Mouse (Mus musculus) hindbrain, embryonic 12.5 days (tissue): ENCODE results near the gene Sox5. TPM values are rescaled to one million over a fixed set of nuclear protein-coding genes. Genes with fewer than 3 reads are reported as not detected.

Experiments used
- ATAC-seq: fragments of 200-750 bp; cut with Nextera tagmentation; 2 replicates; pipeline ENCODE4 v1.8.0; 2017; ENCODE audit warnings: moderate TSS enrichment; ENCODE audit not compliant: low FRiP score
- H3K27ac ChIP-seq: fragments of 300-500 bp; sonication (generic); 2 replicates; pipeline ENCODE4 v1.5.1; 2016; ENCODE audit warnings: mild to moderate bottlenecking
- H3K27me3 ChIP-seq: fragments of 300-500 bp; sonication (generic); 2 replicates; pipeline ENCODE4 v1.6.1; 2016; ENCODE audit warnings: mild to moderate bottlenecking
- H3K36me3 ChIP-seq: fragments of 300-500 bp; sonication (generic); 2 replicates; pipeline ENCODE4 v1.6.1; 2016; ENCODE audit warnings: mild to moderate bottlenecking
- H3K4me1 ChIP-seq: fragments of 300-500 bp; sonication (generic); 2 replicates; pipeline ENCODE4 v1.6.1; 2016
- H3K4me2 ChIP-seq: fragments of 300-500 bp; sonication (generic); replicated peaks from 2 replicates; pipeline ENCODE4 v1.6.1; 2016; ENCODE audit warnings: mild to moderate bottlenecking
- H3K4me3 ChIP-seq: fragments of 300-500 bp; sonication (generic); 2 replicates; pipeline ENCODE4 v1.5.1; 2016; ENCODE audit warnings: mild to moderate bottlenecking
- H3K9ac ChIP-seq: fragments of 300-500 bp; sonication (generic); 2 replicates; pipeline ENCODE4 v1.6.1; 2016; ENCODE audit warnings: mild to moderate bottlenecking, moderate library complexity
- H3K9me3 ChIP-seq: fragments of 300-500 bp; sonication (generic); replicated peaks from 2 replicates; pipeline ENCODE4 v1.6.1; 2016; ENCODE audit warnings: mild to moderate bottlenecking
- WGBS: fragments of 180-500 bp; shearing (Covaris S2); methylation state at CpG from one replicate; pipeline ENCODE4 v1.1.7; 2016; 5-methylcytosine and 5-hydroxymethylcytosine counted together
- polyA plus RNA-seq: library from polyadenylated mRNA; unstranded; fragments of >200 nt; fragmentation: Nextera tagmentation; extraction: Ambion mirVana; gene quantifications from 2 replicates; pipeline ENCODE4 v1.2.1, GENCODE M21; 2016

The Sox5 gene
- polyA plus RNA-seq, 1 experiment from 2014 or later: 49.1 TPM

DNA sequence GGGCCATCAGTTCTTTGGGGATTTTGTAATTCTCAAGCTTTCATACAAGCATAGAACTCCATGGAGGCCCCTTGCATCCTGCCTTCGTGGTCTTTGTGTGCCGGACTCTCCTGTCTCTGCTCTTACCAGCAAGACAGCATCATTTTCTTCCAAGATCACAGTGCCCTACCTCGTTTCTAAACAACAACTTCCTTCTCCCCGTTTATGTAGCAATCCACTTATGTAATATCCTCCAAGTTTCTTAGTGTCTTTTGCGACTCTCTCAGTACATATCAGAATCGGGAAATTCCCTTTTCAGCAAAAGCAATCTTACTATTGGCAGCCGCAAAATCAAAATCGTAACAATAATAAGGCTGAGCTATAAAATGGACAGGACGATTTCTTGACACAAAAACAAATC lies 324.3 kb downstream of the Sox5 start:
- Histone ChIP-seq H3K9ac (no peak overlapping the region), H3K27ac (no peak overlapping the region), H3K36me3 (no peaks in the 10 kb centered on the region), H3K4me1 (peaks cover 17% of the 10 kb centered on the region), H3K27me3 (0 out of 2 replicates have a peak, but pooled peaks cover 3% of the 10 kb centered on the region), H3K4me2 (no peak overlapping the region), H3K4me3 (no peak overlapping the region), H3K9me3 (no peaks in the 10 kb centered on the region)
- ATAC-seq: no peak
- WGBS: 91% methylated on average over 9 of the region's 9 CpGs

DNA sequence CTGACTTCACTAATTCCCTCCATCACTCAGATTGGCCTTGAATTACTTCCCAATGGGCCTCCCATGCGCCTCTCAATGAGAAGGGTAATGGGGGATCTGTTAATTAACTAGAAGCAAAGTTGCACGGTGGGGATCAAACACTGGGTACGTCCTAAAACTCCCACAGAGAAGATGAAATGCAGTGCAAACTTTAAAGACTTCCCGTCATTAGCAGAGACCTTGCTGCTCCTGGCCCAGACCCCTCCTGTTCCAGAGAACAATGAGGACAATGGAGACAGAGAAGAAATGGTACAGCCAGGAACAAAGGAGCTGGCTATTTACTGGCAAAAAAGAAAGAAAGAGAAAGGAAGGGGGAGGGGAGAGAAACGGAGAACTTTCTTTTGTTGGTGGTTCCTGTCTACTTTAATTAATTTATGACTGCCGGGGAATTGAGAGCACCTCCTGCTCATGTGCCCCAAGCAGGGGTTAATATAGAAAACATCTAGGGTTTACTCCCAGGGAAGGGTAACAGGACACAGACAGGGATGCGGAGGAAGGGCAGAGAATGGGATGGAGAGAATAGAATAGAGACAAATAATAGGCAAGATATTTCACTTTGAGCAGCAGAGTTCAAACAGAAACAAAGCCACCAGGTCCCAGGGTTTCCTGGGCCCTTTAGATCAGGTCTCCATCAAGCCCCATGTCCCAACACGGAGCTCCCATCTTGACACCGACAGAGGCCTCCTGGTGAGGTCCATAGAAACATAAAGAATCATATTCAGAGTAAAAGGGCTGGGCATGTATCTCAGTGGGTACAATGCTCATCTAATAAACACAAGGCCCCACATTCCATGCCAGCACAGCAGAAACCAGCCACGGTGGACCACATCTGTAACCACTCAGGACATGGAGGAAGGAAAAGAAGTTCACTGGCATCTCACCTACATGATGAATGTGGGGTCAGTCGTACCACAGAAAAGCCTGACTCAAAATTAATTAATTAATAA lies 327.2 kb downstream of the Sox5 start:
- H3K4me2 ChIP-seq: peak overlapping the region; percentile 27

DNA sequence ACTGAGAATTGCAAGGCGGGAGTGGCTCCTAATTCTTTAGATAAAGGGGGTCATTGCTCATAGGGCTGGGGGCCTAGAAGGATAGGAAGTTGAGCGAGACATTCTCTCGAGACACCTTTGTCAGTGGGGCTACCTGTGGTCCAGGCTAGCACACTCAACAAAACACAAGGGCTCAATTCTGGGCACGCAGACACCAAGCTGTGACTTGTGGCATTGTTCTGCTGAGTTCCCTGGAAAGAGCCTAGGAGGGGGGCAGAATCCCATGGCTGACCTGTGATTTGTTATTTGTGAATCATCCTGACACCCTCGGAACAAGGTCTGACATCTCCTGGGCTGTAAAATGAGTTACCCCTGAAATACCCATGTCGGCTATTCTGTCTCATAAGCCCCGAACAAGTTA lies 328.2 kb downstream of the Sox5 start:
- Histone ChIP-seq H3K4me2 (no peak overlapping the region), H3K9ac (no peak overlapping the region), H3K27ac (no peak overlapping the region), H3K4me3 (no peak overlapping the region), H3K9me3 (no peaks in the 10 kb centered on the region), H3K27me3 (0 out of 2 replicates have a peak, but pooled peaks cover 3% of the 10 kb centered on the region), H3K36me3 (no peaks in the 10 kb centered on the region), H3K4me1 (peaks cover 14% of the 10 kb centered on the region)
- 0 out of 2 replicates have a peak, but pooled peaks have one; percentile 9 for ATAC-seq
- WGBS: 26% methylated on average over 7 of the region's 7 CpGs

More for the DNA sequence above, 327.2 kb downstream of the Sox5 start:
- ATAC-seq: no peak
- Histone ChIP-seq H3K4me1 (peaks cover 14% of the 10 kb centered on the region), H3K27ac (no peak overlapping the region), H3K9me3 (no peaks in the 10 kb centered on the region), H3K27me3 (0 out of 2 replicates have a peak, but pooled peaks cover 3% of the 10 kb centered on the region), H3K4me3 (no peak overlapping the region), H3K9ac (no peak overlapping the region), H3K36me3 (no peaks in the 10 kb centered on the region)
- 20% methylated on average over 11 of the region's 11 CpGs for WGBS

DNA sequence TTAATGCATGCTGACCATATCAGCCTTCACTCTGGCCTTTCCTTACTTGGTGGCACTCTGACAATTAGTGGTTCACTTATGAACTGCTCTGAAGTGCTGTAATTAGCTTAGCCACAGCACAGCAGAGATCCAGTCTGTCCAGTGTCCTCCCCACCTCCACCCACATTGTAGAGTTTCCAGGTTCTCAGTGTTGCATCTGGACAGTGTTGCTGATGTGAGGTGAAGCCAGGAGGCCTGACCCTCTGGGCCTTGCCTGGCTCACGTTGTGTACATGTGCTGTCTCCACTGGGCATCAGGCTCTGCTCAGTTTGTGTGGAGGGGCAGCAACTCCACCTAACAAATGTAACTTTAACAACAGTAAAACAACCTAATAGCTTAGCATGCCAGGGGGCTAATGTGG lies 328.6 kb downstream of the Sox5 start:
- 0 out of 2 replicates have a peak, but pooled peaks cover 3% of the 10 kb centered on the region for H3K27me3 ChIP-seq
- peaks cover 14% of the 10 kb centered on the region for H3K4me1 ChIP-seq
- H3K27ac ChIP-seq: no peak overlapping the region
- H3K4me2 ChIP-seq: no peak overlapping the region
- H3K4me3 ChIP-seq: no peak overlapping the region
- no peak overlapping the region for H3K9ac ChIP-seq
- no peaks in the 10 kb centered on the region for H3K36me3 ChIP-seq
- WGBS: 25% methylated on average over 1 of the region's 1 CpGs
- H3K9me3 ChIP-seq: no peaks in the 10 kb centered on the region
- ATAC-seq: peak; percentile 34; the same call in 1 of the 2 replicates

DNA sequence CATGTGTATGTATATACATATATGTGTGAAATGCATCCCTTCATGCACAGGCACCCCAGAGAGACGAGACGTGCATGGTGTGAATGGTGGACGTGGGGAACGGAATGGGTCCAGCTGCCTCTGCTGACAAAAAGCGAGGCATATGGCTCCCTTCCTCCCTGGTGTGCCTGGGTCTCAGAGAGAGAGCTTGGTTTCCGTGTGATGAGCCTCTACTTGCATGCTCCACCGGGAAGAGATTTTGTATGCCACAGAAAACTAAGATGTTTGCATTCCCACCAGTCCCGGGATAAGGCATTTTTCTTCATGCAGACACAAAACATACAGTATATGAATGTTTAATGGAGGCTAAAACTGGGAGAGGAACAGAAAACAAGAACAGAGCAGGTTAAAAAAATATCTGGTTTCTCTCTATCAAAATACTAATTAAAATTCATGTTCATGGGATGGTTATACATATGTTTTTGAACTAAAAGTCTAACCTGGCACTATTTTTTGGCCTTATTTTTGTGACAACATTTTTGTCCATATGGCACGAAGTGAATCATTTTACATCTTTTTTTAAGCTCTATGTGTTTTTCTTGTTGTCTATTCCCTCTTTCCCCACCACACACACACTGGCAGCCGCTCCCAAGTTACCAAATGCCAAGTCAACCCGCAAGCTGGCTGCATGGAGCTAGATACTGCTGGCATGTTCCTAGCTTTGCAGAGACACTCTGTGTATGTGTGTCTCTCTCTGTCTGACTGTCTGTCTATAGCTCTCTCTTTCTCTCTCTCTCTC lies 329.4 kb downstream of the Sox5 start:
- Histone ChIP-seq H3K4me1 (peaks cover 14% of the 10 kb centered on the region), H3K36me3 (no peaks in the 10 kb centered on the region), H3K27me3 (0 out of 2 replicates have a peak, but pooled peaks cover 3% of the 10 kb centered on the region), H3K4me3 (no peak overlapping the region), H3K27ac (no peak overlapping the region), H3K9me3 (no peaks in the 10 kb centered on the region), H3K4me2 (no peak overlapping the region), H3K9ac (no peak overlapping the region)
- WGBS: 70% methylated on average over 11 of the region's 11 CpGs
- no peak for ATAC-seq

DNA sequence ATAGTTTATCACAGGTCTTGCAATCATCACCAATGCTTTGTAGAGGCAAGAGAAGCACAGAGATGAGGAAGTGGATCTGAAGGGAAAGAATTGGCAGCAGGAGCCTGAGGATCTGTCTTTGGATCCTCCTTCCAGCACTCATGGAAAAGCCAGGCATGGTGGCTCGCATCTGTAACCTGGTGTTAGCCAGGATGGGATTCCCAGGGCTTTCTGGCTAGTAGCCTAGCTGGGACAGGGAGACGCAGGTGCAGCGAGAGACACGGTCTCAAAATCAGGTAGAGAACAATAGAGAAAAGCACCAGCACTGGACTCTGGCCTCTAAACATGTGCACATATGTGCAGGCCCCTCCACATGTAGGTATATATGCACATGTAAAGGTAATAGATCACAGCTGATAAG lies 330.1 kb downstream of the Sox5 start:
- no peak overlapping the region for H3K9ac ChIP-seq
- 87% methylated on average over 4 of the region's 4 CpGs for WGBS
- ATAC-seq: no peak
- peaks cover 14% of the 10 kb centered on the region for H3K4me1 ChIP-seq
- H3K36me3 ChIP-seq: no peaks in the 10 kb centered on the region
- no peak overlapping the region for H3K4me2 ChIP-seq
- H3K4me3 ChIP-seq: no peak overlapping the region
- 0 out of 2 replicates have a peak, but pooled peaks cover 3% of the 10 kb centered on the region for H3K27me3 ChIP-seq
- H3K9me3 ChIP-seq: no peaks in the 10 kb centered on the region
- H3K27ac ChIP-seq: no peak overlapping the region

DNA sequence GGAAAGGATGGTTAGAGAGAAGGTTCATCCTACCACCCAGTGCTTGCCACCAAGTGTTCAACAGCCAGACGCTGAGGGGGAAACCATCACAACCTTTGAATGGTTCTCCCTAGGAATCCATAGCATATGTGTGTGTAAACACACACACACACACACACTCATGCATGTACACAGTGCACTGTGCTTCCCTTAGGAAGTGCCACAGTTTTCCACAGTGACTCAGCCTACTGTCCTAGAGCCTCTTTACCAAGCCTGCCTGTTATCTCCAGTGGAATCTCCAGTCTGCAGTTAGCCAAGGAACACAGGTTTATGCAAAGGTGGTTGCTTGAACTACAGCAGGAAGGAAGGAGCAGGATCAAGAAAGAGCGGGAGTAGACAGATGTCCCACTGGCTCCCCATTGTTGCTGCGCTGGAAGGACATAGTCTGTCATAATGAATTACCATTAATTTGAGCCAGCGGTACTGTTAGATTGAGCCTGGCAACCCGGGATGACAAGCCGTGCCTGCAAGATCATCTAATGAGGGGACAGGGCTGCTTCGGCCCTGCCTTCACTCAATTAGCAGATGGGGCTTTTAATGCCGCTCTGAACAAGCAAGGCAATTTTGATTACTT lies 335.9 kb downstream of the Sox5 start:
- no peaks in the 10 kb centered on the region for H3K27me3 ChIP-seq
- H3K27ac ChIP-seq: no peak overlapping the region
- H3K9ac ChIP-seq: no peak overlapping the region
- WGBS: 42% methylated on average over 8 of the region's 8 CpGs
- peaks cover 6% of the 10 kb centered on the region for H3K4me1 ChIP-seq
- ATAC-seq: peak; percentile 87
- no peaks in the 10 kb centered on the region for H3K36me3 ChIP-seq
- no peaks in the 10 kb centered on the region for H3K9me3 ChIP-seq
- H3K4me3 ChIP-seq: no peak overlapping the region
- no peak overlapping the region for H3K4me2 ChIP-seq

DNA sequence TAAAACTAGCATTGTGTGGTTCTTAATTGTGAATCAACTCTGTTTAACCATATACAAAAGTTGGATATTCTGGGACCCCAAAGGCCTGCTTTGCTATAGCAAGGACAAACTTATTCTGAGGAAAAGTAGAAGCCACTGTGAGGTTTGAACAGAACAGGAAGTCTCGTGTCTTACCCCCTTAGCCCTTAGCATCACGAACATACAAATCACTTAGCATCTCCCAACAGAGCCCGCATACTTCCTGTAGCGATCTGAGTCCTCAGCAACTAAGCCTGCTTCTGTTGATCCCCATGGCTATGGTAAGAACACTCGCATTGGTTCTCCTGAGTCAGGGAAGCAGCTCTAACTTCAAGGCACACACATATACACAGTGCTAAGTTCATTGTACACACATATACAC lies 337.4 kb downstream of the Sox5 start:
- Histone ChIP-seq H3K9ac (no peak overlapping the region), H3K4me1 (peaks cover 6% of the 10 kb centered on the region), H3K36me3 (no peaks in the 10 kb centered on the region), H3K4me3 (no peak overlapping the region), H3K27ac (no peak overlapping the region), H3K4me2 (no peak overlapping the region), H3K27me3 (no peaks in the 10 kb centered on the region), H3K9me3 (no peaks in the 10 kb centered on the region)
- 84% methylated on average over 5 of the region's 5 CpGs for WGBS
- no peak for ATAC-seq

DNA sequence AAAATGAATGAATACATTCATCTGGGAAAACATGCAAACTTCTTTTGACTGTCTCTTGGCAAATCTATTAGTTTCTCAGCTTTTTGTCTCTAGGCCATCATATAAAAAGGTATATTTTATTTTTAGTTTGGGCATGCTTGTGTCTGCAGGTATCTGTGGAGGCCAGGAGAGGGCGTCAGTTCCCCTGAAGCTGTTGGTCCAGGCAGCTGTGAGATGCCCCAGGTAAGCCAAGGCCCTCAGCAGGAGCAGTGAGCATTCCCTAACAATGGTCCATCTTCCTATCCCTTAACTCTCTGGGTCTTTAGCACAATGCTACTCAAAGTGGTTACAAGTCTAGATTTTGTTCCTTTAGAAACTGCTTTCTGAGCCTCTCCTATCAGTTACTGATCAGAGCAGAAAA lies 338.1 kb downstream of the Sox5 start:
- ATAC-seq: no peak
- Histone ChIP-seq H3K9ac (no peak overlapping the region), H3K9me3 (no peaks in the 10 kb centered on the region), H3K4me1 (peaks cover 6% of the 10 kb centered on the region), H3K27ac (no peak overlapping the region), H3K4me3 (no peak overlapping the region), H3K4me2 (no peak overlapping the region), H3K36me3 (no peaks in the 10 kb centered on the region), H3K27me3 (no peaks in the 10 kb centered on the region)
- WGBS: 57% methylated on average over 1 of the region's 1 CpGs

DNA sequence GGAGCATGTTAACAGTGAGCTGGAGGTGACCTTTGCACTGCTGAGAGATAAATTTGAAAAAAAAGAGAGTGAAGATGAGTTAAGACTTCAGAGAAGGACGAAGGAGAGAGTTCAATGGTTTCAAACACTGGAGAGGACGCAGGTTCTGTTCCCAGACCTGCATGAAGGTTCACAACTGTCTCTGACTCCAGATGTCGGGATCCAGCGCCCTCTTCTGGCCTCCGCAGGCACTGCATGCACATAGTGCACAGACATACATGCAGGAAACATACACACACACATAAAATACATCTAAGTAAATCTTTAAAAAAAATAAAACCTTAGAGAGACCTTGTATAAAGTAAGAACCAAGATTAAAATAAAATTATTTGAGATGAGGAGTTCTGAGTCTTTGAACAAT lies 352.5 kb downstream of the Sox5 start:
- 76% methylated on average over 5 of the region's 5 CpGs for WGBS
- Histone ChIP-seq H3K4me2 (no peak overlapping the region), H3K27me3 (no peaks in the 10 kb centered on the region), H3K9me3 (no peaks in the 10 kb centered on the region), H3K4me1 (peaks cover 4% of the 10 kb centered on the region; the same call in 1 of the 2 replicates), H3K9ac (no peak overlapping the region), H3K4me3 (no peak overlapping the region), H3K36me3 (no peaks in the 10 kb centered on the region), H3K27ac (no peak overlapping the region)
- ATAC-seq: no peak

DNA sequence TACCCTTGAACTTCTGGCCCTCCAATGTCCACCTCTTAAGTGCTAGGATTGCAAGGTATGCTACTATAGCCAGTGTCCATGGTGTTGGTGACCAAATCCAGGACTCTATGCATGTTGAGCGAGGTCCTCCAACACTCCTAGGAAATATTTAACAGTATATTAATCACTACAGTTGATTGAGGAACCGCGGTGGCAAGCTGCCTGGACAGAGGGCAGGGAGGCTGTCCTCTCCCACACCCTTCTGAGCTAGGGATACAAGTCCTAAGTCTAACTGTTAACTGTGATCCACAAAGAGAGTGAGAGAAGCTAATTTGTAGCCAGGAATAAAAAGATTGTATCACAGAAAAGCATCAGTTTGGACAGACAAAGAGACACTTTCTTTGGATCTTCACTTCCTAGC lies 373.7 kb downstream of the Sox5 start:
- 93% methylated on average over 3 of the region's 3 CpGs for WGBS
- no peaks in the 10 kb centered on the region for H3K9me3 ChIP-seq

DNA sequence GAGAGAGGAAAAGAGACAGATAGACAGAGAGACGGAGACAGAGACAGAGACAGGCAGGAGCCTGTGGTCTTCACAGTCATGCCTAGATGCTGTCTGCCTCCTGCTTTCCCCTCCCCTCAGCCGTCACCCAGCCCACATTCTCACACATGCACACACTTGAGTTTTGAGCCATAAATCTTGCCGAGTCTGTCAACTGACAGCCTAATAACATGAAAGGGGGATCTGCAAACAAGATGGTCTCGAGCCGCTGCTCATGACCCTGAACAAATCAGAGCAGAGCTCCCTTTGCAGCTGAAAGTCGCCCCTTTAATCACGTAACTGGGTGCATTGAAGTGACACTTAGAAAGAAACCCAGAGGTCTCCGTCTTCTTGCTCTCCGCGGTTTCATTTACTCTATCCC lies 383.7 kb downstream of the Sox5 start:
- WGBS: 27% methylated on average over 10 of the region's 10 CpGs
- no peak for ATAC-seq
- Histone ChIP-seq H3K27ac (no peak overlapping the region), H3K27me3 (0 out of 2 replicates have a peak, but pooled peaks cover 5% of the 10 kb centered on the region), H3K4me3 (no peak overlapping the region), H3K36me3 (no peaks in the 10 kb centered on the region), H3K4me2 (peak overlapping the region; percentile 13; the same call in 1 of the 2 replicates), H3K9me3 (no peaks in the 10 kb centered on the region), H3K9ac (no peak overlapping the region), H3K4me1 (peaks cover 14% of the 10 kb centered on the region)

More for the DNA sequence above, 373.7 kb downstream of the Sox5 start:
- no peaks in the 10 kb centered on the region for H3K4me1 ChIP-seq
- no peaks in the 10 kb centered on the region for H3K27me3 ChIP-seq
- no peak for ATAC-seq
- no peak overlapping the region for H3K9ac ChIP-seq
- H3K27ac ChIP-seq: no peak overlapping the region
- no peak overlapping the region for H3K4me3 ChIP-seq
- H3K36me3 ChIP-seq: no peaks in the 10 kb centered on the region
- H3K4me2 ChIP-seq: no peak overlapping the region
